Mouse (Mus musculus) B cell, adult (primary cell): Measurements from ENCODE around the gene P2rx5. TPM values are rescaled to one million over a fixed set of nuclear protein-coding genes. Genes with fewer than 3 reads are reported as not detected.

Experiments used
- total RNA-seq: library from RNA; stranded (reverse); gene quantifications from 4 replicates; pipeline ENCODE4 v1.2.4, GENCODE M21; 2023; ENCODE audit not compliant: inconsistent age

P2rx5 gene
- total RNA-seq, result not detected in 4 replicates

DNA sequence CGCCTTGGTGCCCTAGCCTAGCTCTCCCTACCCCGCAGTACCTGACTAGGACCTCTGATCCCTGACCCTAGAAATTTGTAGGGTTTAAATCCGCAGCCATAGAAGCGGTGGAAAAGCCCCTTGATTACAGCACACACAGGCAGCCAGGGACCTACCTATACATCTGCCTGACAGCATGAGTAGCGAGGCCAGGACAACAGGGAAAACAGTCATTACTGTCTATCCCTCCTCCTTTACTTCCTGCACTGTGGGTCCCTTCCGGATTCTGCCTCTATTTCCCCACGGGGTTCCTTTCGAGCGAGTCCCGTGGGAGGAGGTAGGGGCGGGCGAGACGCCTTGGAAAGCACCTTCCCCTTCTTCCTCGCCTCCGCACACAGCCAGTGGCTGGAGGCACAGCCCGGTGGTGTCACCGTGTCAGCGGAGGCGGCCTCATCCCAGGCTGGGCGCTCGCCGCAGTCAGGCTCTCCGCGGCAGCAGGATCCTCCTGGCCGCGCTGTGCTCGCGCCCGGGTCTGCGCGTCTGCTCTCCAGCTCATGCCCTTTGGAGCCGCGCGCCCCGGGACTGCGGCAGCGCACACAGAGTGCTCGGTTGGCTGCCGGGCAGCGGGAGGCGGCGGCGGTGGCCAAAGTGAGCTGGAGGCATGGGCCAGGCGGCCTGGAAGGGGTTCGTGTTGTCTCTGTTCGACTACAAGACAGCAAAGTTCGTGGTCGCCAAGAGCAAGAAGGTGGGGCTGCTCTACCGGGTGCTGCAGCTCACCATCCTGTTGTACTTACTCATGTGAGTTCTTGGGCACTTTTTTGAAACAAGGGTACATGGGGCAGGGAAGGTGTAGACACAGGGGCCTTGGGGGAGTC, at the start of gene P2rx5:
Gene P2rx5 (plus strand): TSS at position 465 of the 854 bp plus-strand sequence.

DNA sequence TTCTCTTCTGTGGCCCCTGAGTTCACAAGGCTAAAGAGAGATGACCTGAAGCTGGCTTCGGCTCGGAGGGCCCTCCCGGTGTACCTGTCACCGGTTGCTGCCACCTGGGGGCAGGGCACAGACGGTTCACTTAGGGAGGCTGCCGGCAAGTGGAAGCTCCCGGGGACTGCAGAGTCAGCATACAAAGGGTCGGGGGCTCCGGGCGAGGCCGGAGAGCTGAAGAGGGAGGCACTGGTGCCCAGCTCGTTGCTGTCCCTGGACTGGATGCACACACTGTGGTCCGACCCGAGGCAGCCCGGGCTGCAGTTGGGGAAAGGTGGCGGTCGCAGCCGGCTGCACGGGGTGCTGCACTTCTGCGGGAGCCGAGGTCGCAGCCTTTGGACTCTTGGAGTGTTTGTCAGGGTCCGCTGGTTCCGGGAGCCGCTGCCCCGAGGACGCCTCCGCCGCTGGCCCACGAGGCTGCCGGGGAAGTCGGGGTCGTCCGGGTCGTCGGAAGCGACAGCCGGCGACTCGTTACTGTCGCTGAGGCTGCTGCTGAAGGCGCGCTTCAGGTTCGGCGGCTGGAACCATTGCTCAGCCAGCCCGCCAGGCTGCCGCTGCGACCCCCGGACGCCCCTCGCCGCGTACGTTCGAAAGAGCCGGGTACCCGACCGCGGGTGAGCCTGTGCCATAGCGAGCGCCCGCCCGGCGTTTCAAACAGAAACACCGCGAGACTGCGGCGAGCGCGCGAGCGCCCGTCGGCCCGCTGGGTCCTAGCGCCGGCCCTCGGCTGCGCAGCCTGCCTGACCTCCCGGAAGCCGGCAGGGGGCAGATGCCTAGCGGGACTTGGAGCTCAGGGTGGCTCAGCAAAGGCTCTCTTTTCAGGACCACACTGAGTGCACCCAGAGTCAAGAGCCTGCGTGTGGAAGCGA, 22.4 kb upstream of the P2rx5 start, which contains the start of gene Haspin:
Gene Haspin (minus strand): TSS at position 704 of the 911 bp plus-strand sequence.

DNA sequence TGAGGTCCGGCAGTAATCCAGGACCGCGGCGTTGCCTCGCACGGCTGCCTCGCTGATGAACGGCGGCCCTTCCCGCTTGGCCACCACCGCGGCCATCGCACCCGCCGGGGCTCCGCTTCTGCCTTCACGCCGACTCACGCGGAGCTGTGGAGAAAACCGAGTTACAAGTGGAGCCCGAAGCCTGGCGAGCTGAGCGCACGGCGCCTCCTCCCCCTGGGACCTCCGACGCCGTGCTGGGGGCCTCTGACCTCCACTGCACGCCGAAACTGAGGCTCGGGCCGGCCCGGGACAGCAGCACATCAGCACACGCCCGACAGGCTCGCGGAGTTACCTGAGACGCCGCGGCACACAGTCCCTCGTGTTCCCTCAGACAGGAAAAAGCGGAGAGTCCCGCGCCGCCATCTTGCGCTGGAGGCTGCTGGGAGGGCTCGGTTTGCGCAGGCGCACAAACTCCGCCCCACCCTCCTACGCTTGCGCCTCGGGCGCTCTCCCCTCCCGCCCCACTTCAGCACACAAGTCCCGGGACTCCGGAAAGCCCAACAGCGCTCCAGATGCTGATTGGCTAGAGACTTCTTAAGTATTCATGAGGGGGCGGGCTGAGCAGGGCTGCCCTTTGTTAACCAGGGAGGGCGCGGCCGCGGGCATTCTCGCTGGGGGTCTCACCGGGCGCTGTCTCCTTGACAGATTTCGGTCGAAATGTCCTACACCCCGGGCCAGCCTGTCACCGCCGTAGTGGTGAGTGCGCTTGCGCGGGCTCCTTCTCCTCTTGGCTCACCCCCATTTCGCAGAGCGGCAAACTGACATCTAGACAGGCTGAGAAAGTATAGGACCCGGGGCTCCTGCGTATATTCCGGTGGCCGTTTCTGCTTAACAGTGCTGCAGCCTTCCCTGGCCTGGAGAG, 16.6 kb downstream of the P2rx5 start, which contains the start of the genes Emc6 and Tax1bp3:
Gene Emc6 (minus strand): TSS at position 430 of the 901 bp plus-strand sequence.
Gene Tax1bp3 (plus strand): TSS at position 476 of the 901 bp plus-strand sequence.

DNA sequence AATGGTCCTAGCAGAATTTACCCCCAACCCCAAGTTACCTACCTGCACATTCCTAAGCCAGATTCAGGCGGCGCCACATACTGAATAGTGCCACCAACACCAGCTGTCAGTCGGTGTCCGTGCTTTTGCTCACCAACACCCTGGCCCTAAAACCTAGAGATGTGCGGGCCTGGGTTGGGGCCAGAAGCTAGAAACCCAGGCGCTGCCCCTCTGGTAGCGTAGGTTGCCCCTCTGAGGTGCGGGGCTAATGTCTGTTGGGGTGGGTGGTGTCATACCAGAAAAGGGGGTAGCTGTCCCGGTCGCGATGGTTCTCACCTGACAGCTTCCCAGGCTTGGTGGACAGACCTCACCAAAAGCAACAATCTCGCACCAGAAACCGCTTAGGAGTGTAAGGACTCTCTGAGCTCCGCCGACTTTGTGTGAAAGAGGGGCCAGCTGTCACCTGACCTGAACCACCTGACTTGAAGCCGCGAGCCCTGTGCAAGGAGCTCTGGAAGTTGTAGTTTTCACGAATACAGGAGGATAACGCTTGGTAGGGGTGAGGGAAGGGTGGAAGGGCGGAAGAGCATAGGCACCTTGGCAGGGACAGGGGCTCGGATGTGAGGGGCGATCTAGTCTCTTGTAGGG, 38.5 kb downstream of the P2rx5 start, which contains the start of gene Ctns:
Gene Ctns (minus strand): TSS at position 440 of the 627 bp plus-strand sequence.

DNA sequence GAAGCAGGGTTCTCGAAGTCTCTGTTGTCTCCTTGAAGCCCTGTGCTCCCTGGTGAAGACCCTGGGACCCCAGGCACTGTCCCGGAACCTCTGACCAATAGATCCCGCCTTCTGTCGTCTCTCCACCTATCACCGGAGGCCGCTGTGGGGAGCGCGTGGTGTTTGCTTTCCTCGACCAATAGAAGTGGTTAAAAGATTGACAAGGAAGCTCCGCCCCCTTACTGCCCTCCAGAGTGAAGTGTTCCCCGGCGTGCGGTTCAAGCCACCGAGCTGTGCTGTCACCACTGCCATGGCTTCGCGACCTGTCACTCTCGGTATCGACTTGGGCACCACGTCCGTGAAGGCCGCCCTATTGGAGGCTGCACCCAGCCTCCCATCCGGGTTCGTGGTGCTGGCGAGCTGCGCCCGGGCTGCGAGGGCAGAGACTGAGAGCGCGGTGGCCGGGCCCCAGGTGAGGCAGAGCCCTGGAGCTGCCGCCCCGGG, 39.0 kb downstream of the P2rx5 start, which contains the start of gene Shpk:
Gene Shpk (plus strand): TSS at position 231 of the 483 bp plus-strand sequence.

Other genes starting within 250 kb of the P2rx5 start
- 500 to 559 TPM (median 543 TPM) in 4 replicates for gene Atp2a3, start 199.3 kb upstream of the P2rx5 start, total RNA-seq
- 2.7 to 4.6 TPM (median 3.6 TPM) in 4 replicates for gene P2rx1, start 161.3 kb upstream of the P2rx5 start, total RNA-seq
- 2.8 to 4.2 TPM (median 3.6 TPM) in 4 replicates for gene Camkk1, start 141.4 kb upstream of the P2rx5 start, total RNA-seq
- 16.4 to 18.9 TPM (median 17.8 TPM) in 4 replicates for gene Ncbp3, start 112.6 kb upstream of the P2rx5 start, total RNA-seq
- 0.12 to 0.35 TPM (median 0.22 TPM) in 4 replicates for gene Itgae, start 69.8 kb upstream of the P2rx5 start, total RNA-seq
- gene Haspin, start 22.1 kb upstream of the P2rx5 start, total RNA-seq, result 2.9 to 3.7 TPM (median 3.2 TPM) in 4 replicates
- gene Emc6, start 16.6 kb downstream of the P2rx5 start, total RNA-seq, result 44.2 to 53.5 TPM (median 50.1 TPM) in 4 replicates
- 3.9 to 9.7 TPM (median 4.7 TPM) in 4 replicates for gene Tax1bp3, start 16.7 kb downstream of the P2rx5 start, total RNA-seq
- gene Ctns, start 38.6 kb downstream of the P2rx5 start, total RNA-seq, result 24.1 to 31.5 TPM (median 26.0 TPM) in 4 replicates
- gene Shpk, start 39.0 kb downstream of the P2rx5 start, total RNA-seq, result 2.8 to 4.0 TPM (median 3.5 TPM) in 4 replicates
- not detected in 4 replicates for gene Trpv1, start 73.9 kb downstream of the P2rx5 start, total RNA-seq
- gene Trpv3, start 107.0 kb downstream of the P2rx5 start, total RNA-seq, result not detected in 4 replicates
- gene Aspa, start 169.2 kb downstream of the P2rx5 start, total RNA-seq, result 0.42 TPM in 1 of 4 replicates, not detected in the others
- not detected in 4 replicates for gene Gm49340, start 169.3 kb downstream of the P2rx5 start, total RNA-seq
- not detected in 4 replicates for gene Spata22, start 169.3 kb downstream of the P2rx5 start, total RNA-seq
- gene Olfr20, start 190.4 kb downstream of the P2rx5 start, total RNA-seq, result not detected in 4 replicates
- not detected in 4 replicates for gene Olfr376, start 210.8 kb downstream of the P2rx5 start, total RNA-seq
- not detected in 4 replicates for gene Olfr1, start 239.2 kb downstream of the P2rx5 start, total RNA-seq